8 mouse cellular contexts compared by ENCODE assay signal in the genomic region with DNA sequence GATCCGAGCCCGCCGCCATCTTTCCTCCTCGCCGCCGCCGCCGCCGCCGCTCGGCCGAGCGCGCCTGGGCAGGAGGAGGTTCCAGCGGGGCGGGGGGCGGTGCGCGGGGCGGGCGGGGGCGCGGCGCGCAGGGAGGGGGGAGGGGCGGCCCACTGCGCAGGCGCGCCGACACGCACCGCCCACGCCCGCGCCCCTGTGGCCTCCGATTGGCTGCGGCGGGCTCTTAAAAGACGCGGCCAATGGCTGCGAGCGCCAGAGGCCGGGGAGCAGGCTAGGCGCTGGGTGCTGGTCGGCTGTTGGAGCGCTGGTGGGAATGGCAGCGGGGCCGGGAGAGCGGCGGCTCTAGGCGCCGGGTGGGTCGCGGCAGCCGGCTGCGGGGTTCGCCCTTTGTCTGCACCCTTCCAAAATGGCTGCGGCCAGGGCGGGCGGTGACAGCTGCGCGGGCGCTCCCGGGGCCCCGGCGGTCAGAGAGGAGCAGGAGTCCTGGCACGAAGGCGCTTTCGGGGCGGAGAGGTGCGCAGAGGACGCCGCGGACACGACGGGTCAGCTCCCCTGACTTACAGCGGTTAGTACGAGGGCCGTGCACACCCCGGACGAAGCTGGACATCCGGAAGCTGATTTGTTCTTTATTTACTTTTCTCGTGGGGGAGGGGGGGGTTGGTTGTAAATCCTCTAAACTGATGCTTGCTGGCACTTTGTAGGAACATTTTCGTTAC. TPM values are rescaled to one million over a fixed set of nuclear protein-coding genes. Genes with fewer than 3 reads are reported as not detected.
DNase-seq lines count a peak whose midpoint lies in the region; ATAC-seq lines count a peak whose summit lies in the region.

A gene (minus strand): TSS at position 19 of the 716 bp plus-strand sequence.

- peak within 1 kb of the TSS; percentile 65 for H3K4me3 ChIP-seq in hindbrain, embryonic 14.5 days (replicated peaks; ENCODE audit: low read length)

- H3K36me3 ChIP-seq in hindbrain, embryonic 14.5 days (replicated peaks; ENCODE audit: control insufficient read depth, insufficient read depth) = no peaks in the 10 kb centered on the region

- H3K9me3 ChIP-seq in hindbrain, embryonic 14.5 days (ENCODE audit: control insufficient read depth, low read length) = no peaks in the 10 kb centered on the region

- peak; percentile 94 for ATAC-seq in hindbrain, embryonic 14.5 days (ENCODE audit: low FRiP score)

- H3K9ac ChIP-seq in hindbrain, embryonic 14.5 days = peak within 1 kb of the TSS; percentile 85

- peak within 1 kb of the TSS; percentile 90 for H3K27ac ChIP-seq in hindbrain, embryonic 14.5 days

- peaks cover 30% of the 10 kb centered on the region for H3K4me1 ChIP-seq in hindbrain, embryonic 14.5 days (replicated peaks; ENCODE audit: control insufficient read depth, insufficient read depth, low read length)

- WGBS in hindbrain, embryonic 14.5 days = under 1% methylated on average over 59 of the region's 84 CpGs

- peak within 1 kb of the TSS; percentile 100 for H3K4me2 ChIP-seq in hindbrain, embryonic 14.5 days (replicated peaks)

- peak; percentile 81 for DNase-seq in R1 (ENCODE audit: low read depth, low spot score)
- DNase-seq in cerebellum, postnatal 14 days = peak; percentile 93 to 97
- DNase-seq in frontal cortex, postnatal 25 days (ENCODE audit: low spot score in 2 of 2) = peak; percentile 77 to 87
- peak; percentile 91 for DNase-seq in hindbrain, embryonic 14.5 days (ENCODE audit: low spot score)
- DNase-seq in left cerebral cortex, adult 11 months (ENCODE audit: low spot score) = peak; percentile 78
- peak; percentile 80 for DNase-seq in lung, postnatal 36 days
- peak; percentile 93 for DNase-seq in retina, embryonic 14.5 days (ENCODE audit: low spot score)
- DNase-seq in thymus, postnatal 4 days = peak; percentile 93

- no peaks in the 10 kb centered on the region for H3K27me3 ChIP-seq in hindbrain, embryonic 14.5 days (ENCODE audit: control insufficient read depth, insufficient read depth, low read length)

RNA-seq across cellular contexts. Expression of the gene that starts here (rescaled TPM):
- 4.4 and 4.9 TPM in 2 replicates for polyA plus RNA-seq in hindbrain, embryonic 14.5 days (2014; fragmentation: Nextera tagmentation; extraction: Ambion mirVana)

Comparison
In these comparisons a context has a peak if more than half of its experiments do, and no peak if none do; other contexts are left out.
1. Peak in every context shown above with its lines: DNase-seq, ATAC-seq, H3K4me3 ChIP-seq and H3K27ac ChIP-seq.